Mouse (Mus musculus) right cerebral cortex, postnatal 4 days (tissue): ENCODE data around the gene Gm20388.

Experiments
- DNase-seq: peaks from one replicate; pipeline ENCODE4 v3.0.0-alpha.2; 2022

The Gm20388 gene

DNA sequence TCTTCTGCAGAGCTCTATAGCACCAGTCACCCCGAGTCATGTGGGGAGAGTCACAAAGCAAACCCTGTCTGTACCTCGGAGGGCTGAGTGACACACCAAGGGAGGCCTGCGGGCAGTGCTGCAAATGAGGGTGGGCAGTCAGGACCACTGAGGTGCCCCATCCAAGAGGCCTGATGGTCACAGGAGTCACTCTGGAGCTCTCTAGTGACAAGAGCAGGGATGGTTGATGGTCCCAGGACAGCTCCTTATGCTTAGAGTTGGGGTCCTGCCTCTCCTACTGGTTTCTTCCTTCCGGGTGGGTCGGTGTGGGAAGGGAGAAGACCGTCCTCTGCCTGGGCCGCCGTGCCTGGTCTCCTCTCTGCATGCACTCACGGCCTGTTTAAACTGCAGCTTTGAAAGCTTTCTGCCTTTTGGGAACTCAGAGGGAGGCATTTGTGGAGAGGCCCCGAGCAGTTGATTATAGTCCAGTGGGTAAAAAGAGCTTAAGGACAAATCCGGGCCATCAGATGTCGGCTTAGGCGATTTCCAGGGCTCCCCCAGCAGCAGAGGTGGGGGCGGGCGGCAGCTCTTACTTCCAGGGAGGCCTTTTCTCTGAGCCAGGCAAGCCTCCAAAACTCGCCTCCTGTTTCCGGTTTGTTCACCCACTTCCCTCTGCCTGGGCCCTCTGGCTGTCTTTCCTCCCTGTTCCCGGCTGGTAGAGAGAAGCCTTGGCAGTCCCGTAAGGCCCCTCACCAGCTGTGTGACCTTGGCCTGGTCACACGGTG, 516.2 kb downstream of the Gm20388 start:
- peak; percentile 64 for DNase-seq

DNA sequence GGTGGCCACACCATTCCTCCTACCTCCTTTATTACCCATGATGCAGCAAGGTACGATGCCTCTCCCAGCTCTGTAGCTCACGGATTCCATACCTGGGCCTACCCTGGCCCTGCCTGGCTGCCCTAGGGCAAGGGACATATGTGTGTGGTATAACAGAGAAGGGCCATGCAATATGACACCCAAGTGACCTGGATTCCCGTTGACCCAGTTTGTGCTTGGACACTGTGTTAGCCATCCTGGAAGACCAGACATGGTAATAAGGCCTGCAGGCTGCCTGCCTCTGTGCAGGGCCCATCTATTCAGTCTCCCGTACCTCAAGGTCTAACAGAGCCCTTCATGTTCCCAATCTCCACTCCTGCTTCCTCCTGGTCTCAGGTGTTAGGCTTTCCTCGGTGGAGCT, 517.9 kb downstream of the Gm20388 start:
- DNase-seq = no peak

DNA sequence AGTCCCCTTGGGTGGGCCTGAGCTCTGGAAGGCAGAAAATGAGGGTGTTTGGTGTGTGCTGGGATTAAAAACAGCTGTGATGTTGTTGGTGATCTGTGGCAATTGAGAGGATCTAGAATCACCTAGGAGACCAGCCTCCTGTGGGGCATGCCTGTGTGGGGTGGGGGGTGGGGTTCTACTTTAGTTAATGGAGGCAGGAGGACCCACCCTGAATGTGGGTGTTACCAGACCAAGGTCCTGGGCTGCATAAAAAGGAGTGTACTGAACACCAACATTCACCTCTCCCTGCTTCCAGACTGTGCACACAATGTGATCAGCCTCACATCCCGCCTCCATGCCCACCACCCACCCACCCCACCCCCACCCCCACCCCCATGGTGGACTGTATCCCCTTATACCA, 518.5 kb downstream of the Gm20388 start:
- DNase-seq = no peak

DNA sequence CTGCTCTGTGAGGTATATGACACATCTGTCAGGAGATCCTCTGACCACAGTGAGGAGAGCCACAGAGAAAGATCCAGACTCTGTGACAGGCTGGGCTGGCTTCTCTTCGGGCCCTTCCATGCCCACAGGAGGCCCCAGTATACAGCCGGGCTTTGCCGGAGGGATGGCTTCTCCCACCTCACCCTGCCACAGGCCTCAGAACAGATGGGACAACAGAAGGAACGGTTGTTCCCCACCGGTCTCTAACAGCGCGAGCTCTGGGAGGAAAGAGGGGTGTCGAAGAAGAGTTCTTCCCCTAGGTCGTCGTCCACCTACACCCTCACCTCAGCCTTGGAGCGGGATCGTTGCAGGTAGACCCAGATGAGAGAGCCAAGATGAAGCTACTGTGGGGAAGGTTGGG, 520.4 kb downstream of the Gm20388 start:
- DNase-seq = no peak

DNA sequence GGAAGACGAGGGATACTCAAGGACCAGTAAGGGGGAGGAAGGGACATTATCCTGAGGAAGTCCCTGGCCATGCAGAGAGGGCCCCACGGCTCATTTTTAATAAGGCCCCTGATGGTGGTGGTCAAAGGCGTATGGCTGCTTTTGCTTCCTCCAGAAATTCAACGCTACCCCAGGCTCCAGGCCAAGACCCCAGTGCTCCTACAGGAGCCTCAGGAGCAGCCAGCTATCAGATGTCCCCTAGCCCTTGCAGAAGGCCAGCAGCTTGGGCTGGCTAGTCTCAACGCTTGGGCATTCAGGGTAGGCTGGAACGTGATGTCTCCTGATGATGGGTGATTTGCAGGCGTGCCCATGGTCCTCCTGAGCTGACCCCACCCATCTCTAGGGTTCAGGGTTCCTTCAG, 521.8 kb downstream of the Gm20388 start:
- DNase-seq = no peak

DNA sequence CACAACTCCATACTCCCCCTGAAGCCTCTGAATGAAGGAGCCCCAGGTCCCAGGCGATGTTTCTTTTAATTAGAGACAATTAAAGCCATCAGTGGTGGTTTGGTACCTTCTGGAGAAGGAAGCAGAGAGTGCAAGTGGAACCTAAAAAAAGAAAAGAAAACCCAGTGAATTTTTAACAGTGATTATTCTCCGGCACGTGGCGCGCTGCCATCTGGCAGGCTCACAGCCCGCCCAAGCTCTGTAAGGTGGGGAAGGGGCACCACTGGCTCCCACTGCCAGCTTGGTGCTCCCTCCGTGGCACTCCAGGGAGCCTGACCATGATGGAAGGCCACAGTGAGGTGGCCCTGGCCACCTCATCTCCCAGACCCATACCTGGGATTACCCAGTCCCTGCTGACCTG, 522.5 kb downstream of the Gm20388 start:
- peak; percentile 53 for DNase-seq

DNA sequence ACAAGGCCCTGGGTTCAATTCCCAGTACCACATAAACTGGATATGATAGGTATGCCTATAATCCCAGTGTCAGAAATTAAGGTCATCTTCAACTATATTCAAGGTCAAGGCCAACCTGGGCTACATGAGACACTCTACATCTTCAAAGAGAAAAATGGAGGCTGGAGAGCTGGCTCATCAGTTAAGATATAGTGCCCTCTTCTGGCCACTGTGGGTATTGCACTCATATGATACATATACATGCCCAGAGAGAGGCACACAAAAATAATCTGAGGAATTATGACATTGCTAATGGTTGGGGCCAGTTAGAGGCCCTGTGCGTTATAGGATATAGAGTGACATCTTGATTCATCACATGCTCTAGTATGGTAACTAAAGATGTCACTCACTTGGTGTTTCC, 523.1 kb downstream of the Gm20388 start:
- no peak for DNase-seq

DNA sequence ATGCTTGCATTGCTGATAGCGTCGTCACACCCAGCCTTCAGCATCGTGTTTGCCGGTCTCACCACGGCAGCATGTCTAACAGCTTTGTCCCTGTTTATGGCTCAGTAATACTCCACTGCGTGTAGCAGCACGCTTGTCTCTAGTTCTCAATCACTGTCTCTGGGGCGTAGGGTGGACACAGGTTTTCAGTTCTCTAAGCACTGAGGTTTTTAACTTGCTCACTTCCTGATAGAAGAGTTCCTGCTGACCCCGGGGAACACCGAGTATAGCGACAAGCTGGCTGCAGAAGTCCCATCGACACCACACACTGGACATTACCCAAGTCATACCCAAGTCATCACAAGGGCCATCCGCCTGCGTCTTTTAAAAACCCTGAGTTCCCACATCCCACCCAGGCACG, 525.1 kb downstream of the Gm20388 start:
- no peak for DNase-seq

DNA sequence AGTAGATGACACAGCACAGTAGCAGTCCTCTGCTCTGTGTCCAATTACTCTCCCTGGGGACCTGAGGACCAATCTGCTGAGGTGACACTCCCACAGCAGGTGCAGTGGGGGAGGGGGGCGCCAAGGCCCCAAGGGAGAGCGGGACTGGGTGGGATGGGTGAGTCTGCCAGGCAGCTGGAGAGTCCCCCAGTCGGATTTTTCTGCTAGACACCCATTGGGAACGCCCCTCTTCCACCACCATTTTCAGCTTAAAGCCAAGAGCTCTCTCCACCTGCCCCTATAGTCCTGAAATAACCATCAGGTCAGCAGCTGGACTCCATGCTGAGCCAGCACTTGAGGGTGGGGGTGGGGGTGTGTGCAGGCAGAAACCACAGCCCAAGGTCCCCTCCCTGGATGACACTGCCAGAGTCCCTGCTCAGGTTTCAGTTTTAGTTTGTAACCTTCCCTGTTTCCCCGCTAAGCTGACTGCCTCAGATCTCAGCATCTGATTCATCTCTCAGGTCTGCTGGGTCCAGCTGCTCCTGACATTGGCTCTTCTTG, 525.9 kb downstream of the Gm20388 start:
- DNase-seq = no peak

DNA sequence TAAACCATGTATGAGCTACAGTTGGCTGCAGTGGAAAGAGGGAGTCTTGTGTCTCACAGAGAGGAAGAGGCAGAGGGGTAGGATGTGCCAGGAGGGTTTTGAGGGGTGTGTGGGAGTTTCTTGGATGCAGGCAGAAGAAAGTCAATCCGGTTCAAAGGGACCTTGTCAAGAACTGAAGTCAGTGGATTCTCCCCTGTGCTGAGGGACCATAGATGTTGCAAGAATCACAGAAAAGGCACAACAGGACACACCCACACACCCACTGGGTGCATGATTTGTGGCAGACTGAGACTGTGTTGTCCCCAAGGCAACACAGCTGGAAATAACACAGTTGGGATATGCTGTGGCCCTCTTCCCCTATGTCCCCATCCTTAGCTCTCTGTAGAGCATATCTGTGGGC, 526.6 kb downstream of the Gm20388 start:
- DNase-seq = no peak

DNA sequence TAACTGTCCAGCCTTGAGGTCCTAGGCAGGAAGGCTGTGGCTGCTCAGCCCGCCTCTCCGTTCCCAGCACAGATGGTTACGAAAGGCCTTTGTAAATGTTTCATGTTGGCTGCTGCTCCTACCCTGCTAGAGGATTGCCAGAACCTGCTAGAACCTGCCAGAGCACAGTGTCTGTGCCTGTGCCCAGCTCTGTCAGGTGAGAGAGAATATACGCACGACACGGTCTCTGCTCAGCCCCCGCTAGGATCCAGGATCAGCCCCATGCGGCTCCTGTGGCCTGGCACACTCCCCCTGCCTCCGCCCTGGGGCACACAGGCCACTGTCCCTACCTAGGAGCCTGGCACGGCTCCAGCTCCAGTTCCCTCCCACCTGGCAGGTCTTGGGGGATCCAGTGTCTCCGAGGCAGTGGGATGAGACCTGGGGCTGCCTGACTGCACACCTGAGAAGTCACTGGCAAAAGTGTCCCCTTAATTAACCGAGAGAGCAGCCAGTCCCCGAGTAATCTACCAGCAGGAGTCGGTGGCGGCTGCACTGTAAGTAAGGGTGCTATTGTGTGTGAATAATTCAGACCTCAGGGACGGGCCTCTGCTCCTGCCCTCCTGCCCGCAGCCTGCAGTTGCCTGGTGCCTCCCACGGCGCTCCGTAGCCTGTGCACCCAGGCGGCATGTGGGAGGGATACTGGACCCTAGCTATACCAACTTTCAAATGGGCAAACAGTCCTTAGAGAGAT, 527.2 kb downstream of the Gm20388 start:
- DNase-seq = no peak

DNA sequence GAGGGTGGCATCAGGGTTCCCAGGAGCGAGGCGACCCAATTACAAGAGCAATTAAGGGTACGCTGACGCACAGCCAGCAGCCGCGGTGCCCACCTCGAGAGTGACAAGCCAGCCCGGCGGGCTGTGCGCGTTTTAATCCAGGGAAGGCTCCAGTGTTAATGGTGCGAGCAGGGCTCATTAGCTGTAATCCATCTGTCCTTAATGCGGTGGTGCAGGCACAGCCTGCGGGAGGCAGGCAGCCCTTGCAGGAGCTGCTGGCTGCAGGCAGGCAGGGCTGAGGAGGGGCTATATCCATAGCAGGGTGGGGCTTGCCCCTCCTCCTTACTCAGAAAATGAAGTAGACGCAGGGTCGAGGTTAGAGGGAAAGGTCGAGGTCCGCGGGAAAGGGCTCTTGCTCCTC, 528.7 kb downstream of the Gm20388 start:
- DNase-seq = no peak

DNA sequence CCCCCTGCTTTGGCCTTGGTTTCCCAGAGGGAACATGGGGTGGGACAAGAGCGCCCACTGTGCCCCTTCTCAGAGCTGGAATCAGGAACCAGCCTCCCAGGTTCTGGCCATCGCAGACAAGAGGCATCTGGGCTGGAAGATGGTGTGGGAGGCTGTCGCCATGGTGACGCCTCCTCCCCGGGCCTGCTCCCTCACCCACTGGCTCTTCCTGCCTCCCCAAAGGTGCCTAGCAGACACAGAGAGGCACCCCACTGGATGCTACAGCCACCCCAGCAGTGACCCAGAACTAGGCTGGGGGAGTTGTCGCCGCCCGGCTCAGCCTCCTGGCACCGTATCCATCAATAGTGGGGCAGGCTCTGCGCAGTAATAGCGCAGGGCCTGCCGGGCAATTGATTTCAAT, 530.1 kb downstream of the Gm20388 start:
- DNase-seq = no peak

DNA sequence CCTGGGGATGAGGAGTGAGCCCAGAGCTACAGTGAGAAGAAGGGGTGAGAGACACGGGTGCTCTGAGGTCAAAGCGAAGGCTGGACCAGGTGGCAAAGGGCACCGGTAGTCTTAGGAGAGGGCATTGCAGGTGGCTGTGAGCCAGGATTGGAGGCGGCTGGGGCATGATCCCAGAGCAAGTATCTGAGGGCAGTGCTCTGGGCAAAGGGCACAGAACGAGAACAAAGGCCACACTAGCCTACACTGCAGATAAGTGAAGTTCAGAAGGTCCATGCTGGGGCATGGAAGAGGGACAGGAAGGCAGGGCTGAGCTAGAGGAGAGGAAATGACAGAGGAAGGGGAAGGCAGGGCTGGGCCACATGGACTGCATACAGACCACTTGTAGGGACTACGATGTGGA, 531.0 kb downstream of the Gm20388 start:
- no peak for DNase-seq

DNA sequence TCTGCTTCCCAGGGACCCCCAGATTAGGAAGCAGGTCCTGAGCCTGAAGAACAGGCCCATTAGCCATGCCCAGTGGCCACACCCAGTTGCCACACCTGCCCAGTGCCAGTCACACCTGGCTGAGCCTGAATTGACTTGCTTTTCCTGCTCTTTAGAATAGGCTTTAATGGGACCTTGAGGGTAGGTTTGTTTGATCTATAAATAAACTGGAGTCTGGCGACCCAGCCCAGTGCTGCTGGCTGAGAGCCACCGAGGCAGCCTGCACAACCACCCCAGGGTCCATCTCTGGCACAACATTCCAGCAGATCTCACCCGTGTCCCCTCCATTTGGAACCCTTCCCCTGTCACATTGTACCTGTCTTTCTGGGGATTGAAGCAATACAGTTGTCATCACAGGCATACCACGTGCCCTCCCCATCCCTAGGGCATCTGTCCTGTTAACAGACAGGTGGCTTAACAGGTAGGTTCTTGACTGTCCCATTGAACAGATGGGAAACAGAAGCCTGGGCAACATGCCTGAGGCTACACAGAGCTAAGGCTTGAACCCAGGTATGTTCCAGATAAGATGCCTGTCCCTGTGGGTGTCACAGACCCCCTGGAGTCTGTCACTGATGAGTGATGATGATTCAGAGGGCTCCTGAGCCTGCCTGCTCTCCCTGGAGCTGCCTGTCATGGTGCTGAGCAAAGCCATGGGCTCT, 531.8 kb downstream of the Gm20388 start:
- no peak for DNase-seq

DNA sequence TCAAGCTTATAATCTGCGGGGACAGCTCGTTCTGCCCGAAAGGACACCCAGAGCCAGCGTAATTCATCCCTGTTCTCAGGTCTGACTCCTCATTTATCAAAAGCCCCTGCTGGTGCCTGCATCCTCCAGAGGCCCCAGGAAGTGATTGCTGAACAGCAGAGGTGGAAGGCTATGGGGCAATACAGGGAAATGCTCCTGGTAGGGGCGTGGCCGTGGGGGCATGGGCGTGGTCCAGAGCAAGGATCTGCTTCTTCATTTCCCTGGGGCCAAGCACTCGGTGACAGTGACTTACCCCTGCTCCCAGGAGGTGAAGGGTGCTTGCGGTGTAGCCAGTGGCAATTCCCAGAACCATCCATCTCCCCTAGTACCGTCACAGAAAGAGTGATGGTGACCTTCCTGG, 534.6 kb downstream of the Gm20388 start:
- no peak for DNase-seq

DNA sequence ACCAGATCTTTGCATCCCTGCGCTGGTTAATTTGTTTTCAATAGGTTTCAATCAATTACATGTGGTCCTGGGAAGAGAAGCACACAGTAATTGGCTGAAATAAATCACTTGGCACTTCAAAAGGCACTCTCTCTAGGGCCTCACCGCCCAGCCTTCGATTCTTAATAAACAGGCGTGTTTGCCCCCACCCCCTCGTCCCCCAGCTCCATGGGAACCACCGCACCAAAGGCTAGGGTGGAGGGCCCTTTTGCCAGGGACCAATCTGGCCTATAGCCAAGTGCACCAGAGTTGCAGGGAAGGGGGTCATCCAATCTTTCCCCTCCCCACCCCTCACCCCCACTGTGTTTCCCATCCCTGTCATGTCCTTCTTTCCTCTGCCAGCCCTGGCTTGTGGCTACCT, 537.5 kb downstream of the Gm20388 start:
- DNase-seq = no peak

DNA sequence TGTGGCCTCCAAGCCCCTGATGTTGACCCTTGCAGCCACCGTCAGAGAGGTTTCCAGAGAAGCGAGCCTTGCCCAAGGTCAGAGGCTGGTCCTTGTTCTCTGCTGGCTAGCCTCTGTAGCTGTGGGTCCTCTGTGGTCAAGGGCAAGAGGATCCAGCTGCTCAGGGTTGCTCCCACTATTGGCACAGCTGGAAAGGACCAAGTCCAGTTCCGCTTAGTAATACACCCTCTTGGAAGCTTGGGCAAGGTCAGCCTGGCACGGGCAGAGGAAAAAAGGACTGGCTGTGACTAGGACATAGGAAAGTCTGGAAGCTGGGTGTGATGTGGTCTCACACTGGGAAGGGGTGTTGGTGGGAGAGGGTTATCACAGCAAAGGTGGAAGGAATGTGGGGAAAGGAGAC, 538.5 kb downstream of the Gm20388 start:
- DNase-seq = no peak

DNA sequence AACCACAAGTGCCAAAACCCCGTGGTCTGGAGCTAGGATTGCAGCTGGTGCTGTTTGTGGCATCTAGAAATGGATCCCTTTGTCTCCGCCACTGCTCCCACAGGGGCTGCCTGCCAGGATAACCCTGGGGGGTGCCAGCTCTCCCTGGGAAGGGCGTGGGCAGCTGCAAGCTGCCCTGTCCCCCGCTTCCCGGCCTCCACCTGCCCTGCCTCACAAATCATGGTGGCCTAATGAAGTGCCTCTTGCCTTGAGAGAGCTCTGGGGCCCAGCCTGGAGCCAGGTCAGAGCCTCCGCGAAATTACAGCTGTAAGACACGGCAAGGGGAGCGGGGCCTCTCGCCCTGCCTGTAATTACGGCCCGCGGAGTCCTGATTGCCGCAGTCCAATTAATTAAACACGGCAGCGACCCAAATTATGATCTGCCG, 539.0 kb downstream of the Gm20388 start:
- peak; percentile 49 for DNase-seq

DNA sequence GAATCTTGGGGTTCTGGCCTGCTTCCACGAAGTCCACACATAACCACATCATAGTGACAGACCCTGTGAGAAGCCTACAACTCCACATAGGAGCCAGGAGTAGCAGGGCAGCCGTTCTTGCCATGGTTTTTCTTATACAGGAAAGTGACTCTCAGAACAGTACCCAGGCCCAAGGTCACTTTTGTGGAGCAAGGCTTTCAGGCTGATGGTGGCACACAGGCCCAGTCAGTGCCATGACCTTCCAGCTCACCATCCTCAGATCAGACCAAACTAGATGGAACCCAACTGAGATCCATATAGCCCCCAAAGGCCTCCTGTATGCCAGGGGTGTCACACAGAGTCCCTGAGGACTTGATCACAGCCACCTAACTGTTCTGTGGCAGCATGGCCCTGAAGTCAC, 541.5 kb downstream of the Gm20388 start:
- DNase-seq = no peak

DNA sequence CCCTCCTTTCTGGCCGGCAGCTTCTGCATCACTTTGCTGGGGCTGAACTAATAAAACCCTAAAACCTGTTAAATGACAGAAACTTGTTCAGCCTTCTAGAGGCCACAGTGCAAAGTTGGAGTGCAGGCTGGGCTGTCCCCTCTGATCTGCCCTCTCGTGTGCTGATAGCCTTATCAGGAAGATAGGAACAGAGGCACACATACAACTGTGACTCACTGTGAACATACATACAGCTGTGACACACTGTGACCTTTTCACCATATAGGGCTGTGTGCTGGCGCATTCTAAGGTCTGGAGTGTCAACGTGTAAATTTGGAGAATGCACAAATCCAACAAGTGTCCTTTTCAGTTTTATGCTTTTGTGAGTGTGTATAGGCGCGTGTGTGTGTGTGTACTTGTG, 543.8 kb downstream of the Gm20388 start:
- DNase-seq = no peak

DNA sequence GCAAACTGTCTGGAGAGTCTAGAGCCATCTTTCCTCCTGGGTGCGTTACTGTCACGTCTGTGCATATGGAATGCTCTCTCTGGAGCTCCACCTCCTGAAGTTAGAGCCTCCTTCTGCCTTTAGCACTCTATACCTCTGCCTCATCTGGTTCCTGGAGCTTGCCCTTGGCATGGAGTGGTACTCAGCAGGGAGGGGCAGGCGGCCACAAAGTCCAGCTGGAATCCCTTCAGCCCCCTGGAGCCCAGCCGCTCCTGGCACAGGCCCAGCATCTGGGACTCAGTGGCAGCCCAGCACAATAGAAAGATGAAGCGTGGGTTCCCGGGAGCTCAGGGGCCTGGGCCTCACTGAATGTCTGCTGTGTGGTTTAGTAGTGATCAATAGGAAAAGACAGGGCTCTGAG, 549.7 kb downstream of the Gm20388 start:
- DNase-seq = peak; percentile 65

DNA sequence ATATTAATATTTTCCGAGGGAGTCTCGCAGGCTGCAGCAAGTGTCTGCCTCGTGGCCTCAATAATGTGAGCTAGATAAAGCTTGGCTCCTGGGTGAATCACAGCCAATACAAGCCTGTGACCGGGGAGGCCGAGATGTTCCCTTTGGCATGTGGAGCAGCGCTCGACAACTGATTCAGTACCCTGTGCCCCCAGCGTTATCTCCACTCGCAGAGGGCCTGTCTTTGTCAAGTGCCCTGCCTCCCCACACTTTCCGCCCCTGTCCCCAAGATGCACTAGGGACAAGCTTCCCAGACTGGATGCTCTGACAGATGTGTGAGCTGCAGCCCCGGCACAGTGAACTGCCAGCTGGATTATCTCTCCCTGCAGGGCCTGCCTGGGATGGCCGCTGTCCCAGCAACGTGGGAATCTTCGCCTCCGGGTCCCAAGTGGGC, 551.5 kb downstream of the Gm20388 start:
- DNase-seq = no peak

DNA sequence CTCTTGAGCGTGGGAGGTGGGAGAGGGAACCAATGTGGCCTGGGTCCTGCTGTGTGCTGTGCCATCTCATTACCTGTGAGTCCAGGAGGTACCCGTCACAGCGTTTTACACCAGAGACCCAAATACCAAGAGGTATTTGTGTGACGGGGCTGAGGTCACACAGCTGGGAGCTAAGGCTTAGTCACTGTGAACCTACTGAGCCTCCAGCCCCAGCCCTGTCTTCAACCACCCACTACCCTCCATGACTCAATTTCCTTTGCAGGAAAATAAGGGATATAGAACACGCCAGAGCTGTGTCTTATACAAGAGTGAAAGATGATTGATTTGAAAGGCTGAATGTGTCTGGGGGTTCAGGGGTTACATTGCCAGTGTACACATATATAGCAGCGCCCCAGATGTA, 552.0 kb downstream of the Gm20388 start:
- DNase-seq = no peak
